Mouse (Mus musculus) layer of hippocampus, adult 18-20 months (tissue): ENCODE data around the gene Slc9a1. TPM values are rescaled to one million over a fixed set of nuclear protein-coding genes. Genes with fewer than 3 reads are reported as not detected.

Experiments
- microRNA-seq, 2 experiments: library from miRNA; unstranded; fragments of <30 nt; microRNA quantifications; one replicate each; pipeline ENCODE4 v1.2.0; 2021
- total RNA-seq, 2 experiments: library from RNA; stranded (reverse); gene quantifications; 2 replicates each; pipeline ENCODE4 v1.2.3; 2021

Slc9a1 gene
- total RNA-seq, 2 experiments from 2014 or later: 62.2 to 62.9 TPM

Small RNA genes within 50 kb of the gene (microRNA-seq; reads per million reads assigned to microRNA genes)
- 4.2 to 5.5 reads per million in 2 experiments for gene Mir5122

Other genes with a start within 250 kb of the Slc9a1 start
- gene Wasf2, start 239.2 kb upstream of the Slc9a1 start, total RNA-seq: 10 to 100 TPM; 27.4 to 32.6 TPM
- gene Cd164l2, start 157.6 kb upstream of the Slc9a1 start, total RNA-seq: 1 to 10 TPM; 3.0 to 3.4 TPM
- 1 to 10 TPM; 7.3 to 7.6 TPM for gene Gpr3, start 157.2 kb upstream of the Slc9a1 start, total RNA-seq
- 1 to 10 TPM; 5.6 to 6.9 TPM for gene Map3k6, start 128.9 kb upstream of the Slc9a1 start, total RNA-seq
- gene Sytl1, start 106.6 kb upstream of the Slc9a1 start, total RNA-seq: 1 to 10 TPM in 1 of 2 experiments, under 1 TPM in 1; 0.68 to 1.6 TPM
- 10 to 100 TPM; 92.1 to 96.1 TPM for gene Tmem222, start 91.9 kb upstream of the Slc9a1 start, total RNA-seq
- 10 to 100 TPM; 79.6 to 83.1 TPM for gene Wdtc1, start 16.2 kb upstream of the Slc9a1 start, total RNA-seq
- gene Tent5b, start 110.4 kb downstream of the Slc9a1 start, total RNA-seq: not detected
- 100 to 1,000 TPM; 178 to 179 TPM for gene Trnp1, start 128.8 kb downstream of the Slc9a1 start, total RNA-seq
- under 1 TPM in 1 of 2 experiments, not detected in 1; 0.37 TPM for gene Kdf1, start 149.3 kb downstream of the Slc9a1 start, total RNA-seq
- gene Nudc, start 176.3 kb downstream of the Slc9a1 start, total RNA-seq: 100 to 1,000 TPM; 135 to 141 TPM
- gene Nr0b2, start 183.7 kb downstream of the Slc9a1 start, total RNA-seq: not detected
- 10 to 100 TPM in 1 of 2 experiments, 1 to 10 TPM in 1; 9.6 to 10.1 TPM for gene Gpatch3, start 205.0 kb downstream of the Slc9a1 start, total RNA-seq
- gene Gpn2, start 214.7 kb downstream of the Slc9a1 start, total RNA-seq: 10 to 100 TPM; 10.7 to 12.1 TPM
- 1 to 10 TPM; 2.7 to 3.2 TPM for gene Sfn, start 232.5 kb downstream of the Slc9a1 start, total RNA-seq